Mouse (Mus musculus) hindbrain, embryonic 12.5 days (tissue): Measurements from ENCODE around the gene Ric8b. TPM values are rescaled to one million over a fixed set of nuclear protein-coding genes. Genes with fewer than 3 reads are reported as not detected.
A peak's percentile ranks its signal among the peaks of the same experiment; 100 is the strongest.

Experiments
- ATAC-seq: fragments of 200-750 bp; cut with Nextera tagmentation; 2 replicates; pipeline ENCODE4 v1.8.0; 2017; ENCODE audit warnings: moderate TSS enrichment; ENCODE audit not compliant: low FRiP score
- H3K27ac ChIP-seq: fragments of 300-500 bp; sonication (generic); 2 replicates; pipeline ENCODE4 v1.5.1; 2016; ENCODE audit warnings: mild to moderate bottlenecking
- H3K27me3 ChIP-seq: fragments of 300-500 bp; sonication (generic); 2 replicates; pipeline ENCODE4 v1.6.1; 2016; ENCODE audit warnings: mild to moderate bottlenecking
- H3K36me3 ChIP-seq: fragments of 300-500 bp; sonication (generic); 2 replicates; pipeline ENCODE4 v1.6.1; 2016; ENCODE audit warnings: mild to moderate bottlenecking
- H3K4me1 ChIP-seq: fragments of 300-500 bp; sonication (generic); 2 replicates; pipeline ENCODE4 v1.6.1; 2016
- H3K4me2 ChIP-seq: fragments of 300-500 bp; sonication (generic); replicated peaks from 2 replicates; pipeline ENCODE4 v1.6.1; 2016; ENCODE audit warnings: mild to moderate bottlenecking
- H3K4me3 ChIP-seq: fragments of 300-500 bp; sonication (generic); 2 replicates; pipeline ENCODE4 v1.5.1; 2016; ENCODE audit warnings: mild to moderate bottlenecking
- H3K9ac ChIP-seq: fragments of 300-500 bp; sonication (generic); 2 replicates; pipeline ENCODE4 v1.6.1; 2016; ENCODE audit warnings: mild to moderate bottlenecking, moderate library complexity
- H3K9me3 ChIP-seq: fragments of 300-500 bp; sonication (generic); replicated peaks from 2 replicates; pipeline ENCODE4 v1.6.1; 2016; ENCODE audit warnings: mild to moderate bottlenecking
- WGBS: fragments of 180-500 bp; shearing (Covaris S2); methylation state at CpG from one replicate; pipeline ENCODE4 v1.1.7; 2016; 5-methylcytosine and 5-hydroxymethylcytosine counted together
- polyA plus RNA-seq: library from polyadenylated mRNA; unstranded; fragments of >200 nt; fragmentation: Nextera tagmentation; extraction: Ambion mirVana; gene quantifications from 2 replicates; pipeline ENCODE4 v1.2.1, GENCODE M21; 2016

The Ric8b gene
- polyA plus RNA-seq, 1 experiment from 2014 or later = 42.4 TPM

- Histone ChIP-seq H3K4me2 (no peak overlapping the region), H3K27me3 (no peaks in the 10 kb centered on the region), H3K27ac (peak overlapping the region; percentile 60; the same call in 1 of the 2 replicates), H3K9me3 (no peaks in the 10 kb centered on the region), H3K4me1 (peaks cover 31% of the 10 kb centered on the region), H3K36me3 (peaks cover 21% of the 10 kb centered on the region), H3K4me3 (no peak overlapping the region), H3K9ac (no peak overlapping the region)
- peak; percentile 41; the same call in 1 of the 2 replicates for ATAC-seq
- WGBS = 36% methylated on average over 12 of the region's 12 CpGs
Measured at GRCm38 (mm10) chr10:84968852-84969704, 51.7 kb downstream of the Ric8b start.

DNA sequence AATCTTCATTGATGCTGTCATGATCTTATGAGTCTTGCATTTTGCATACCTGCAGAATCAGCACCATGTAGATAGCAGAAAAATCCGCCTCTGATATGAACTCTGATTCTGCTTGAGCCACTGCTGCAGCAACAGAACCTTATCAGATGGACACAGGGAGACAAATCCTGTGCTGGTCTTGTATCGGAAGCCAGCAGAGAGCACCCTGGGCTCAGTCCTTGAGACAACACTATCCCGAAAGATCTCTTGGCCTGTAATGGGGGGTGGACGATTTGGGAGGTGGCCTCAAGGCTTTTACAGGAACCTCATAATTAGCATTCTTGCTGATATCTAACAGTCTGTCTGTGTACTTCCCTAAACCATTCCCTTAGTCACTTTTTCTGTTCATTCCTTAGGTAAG lies 57.8 kb downstream of the Ric8b start:
- H3K4me3 ChIP-seq = no peak overlapping the region
- H3K27me3 ChIP-seq = no peaks in the 10 kb centered on the region
- no peak for ATAC-seq
- H3K4me1 ChIP-seq = 0 out of 2 replicates have a peak, but pooled peaks cover 2% of the 10 kb centered on the region
- H3K9me3 ChIP-seq = no peaks in the 10 kb centered on the region
- no peak overlapping the region for H3K27ac ChIP-seq
- no peak overlapping the region for H3K4me2 ChIP-seq
- WGBS = 89% methylated on average over 4 of the region's 4 CpGs
- no peak overlapping the region for H3K9ac ChIP-seq
- peaks cover 38% of the 10 kb centered on the region for H3K36me3 ChIP-seq

GRCm38 (mm10) chr10:84976588-84977351 lies 59.4 kb downstream of the Ric8b start:
- Histone ChIP-seq H3K4me1 (0 out of 2 replicates have a peak, but pooled peaks cover 2% of the 10 kb centered on the region), H3K4me2 (no peak overlapping the region), H3K27ac (no peak overlapping the region), H3K36me3 (peaks cover 41% of the 10 kb centered on the region), H3K9ac (no peak overlapping the region), H3K9me3 (no peaks in the 10 kb centered on the region), H3K4me3 (no peak overlapping the region), H3K27me3 (no peaks in the 10 kb centered on the region)
- ATAC-seq = no peak
- WGBS = 84% methylated on average over 8 of the region's 8 CpGs

DNA sequence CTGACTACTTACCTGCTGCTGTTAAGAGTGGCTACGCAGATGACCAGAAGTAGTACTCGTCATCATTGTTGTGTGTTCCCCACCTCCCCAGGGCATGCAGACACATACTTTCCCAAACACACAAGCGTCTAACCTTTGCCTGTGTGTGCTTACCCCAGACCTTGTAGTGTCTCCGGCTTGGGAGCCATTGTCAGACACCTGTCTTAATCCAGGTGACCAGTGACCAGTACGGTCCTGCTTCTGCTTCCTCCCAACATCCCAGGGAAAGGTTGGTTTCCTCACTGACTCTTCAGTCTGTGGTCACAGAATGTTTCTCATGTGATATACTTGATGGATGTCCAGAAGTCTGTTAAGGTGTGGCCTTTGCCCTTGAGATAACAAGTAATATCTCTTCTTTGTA lies 62.9 kb downstream of the Ric8b start:
- 97% methylated on average over 5 of the region's 5 CpGs for WGBS
- Histone ChIP-seq H3K27me3 (no peaks in the 10 kb centered on the region), H3K36me3 (peaks cover 45% of the 10 kb centered on the region), H3K4me1 (0 out of 2 replicates have a peak, but pooled peaks cover 10% of the 10 kb centered on the region), H3K27ac (no peak overlapping the region), H3K9me3 (no peaks in the 10 kb centered on the region), H3K4me2 (no peak overlapping the region), H3K4me3 (no peak overlapping the region), H3K9ac (no peak overlapping the region)
- no peak for ATAC-seq

DNA sequence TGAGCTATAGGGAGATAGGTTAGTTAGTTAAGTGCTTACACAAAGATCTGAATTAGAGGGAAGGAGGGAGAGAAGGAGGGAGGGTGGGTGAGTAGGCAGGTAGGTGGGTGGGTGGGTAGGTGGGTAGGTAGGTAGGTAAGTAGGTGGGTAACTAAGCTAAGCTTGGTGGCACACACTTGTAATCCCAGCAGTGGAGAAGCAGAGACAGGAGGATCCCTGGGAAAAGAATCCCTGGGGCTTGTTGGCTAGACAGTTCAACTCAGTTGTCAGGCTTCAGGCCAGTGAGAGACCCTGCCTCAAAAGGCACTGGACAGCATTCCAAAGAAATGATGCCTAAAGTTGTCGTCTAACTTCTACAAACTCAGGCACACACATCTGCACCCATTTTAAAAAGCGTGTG lies 64.0 kb downstream of the Ric8b start:
- H3K36me3 ChIP-seq = peaks cover 45% of the 10 kb centered on the region
- H3K27ac ChIP-seq = no peak overlapping the region
- no peak overlapping the region for H3K4me2 ChIP-seq
- no peaks in the 10 kb centered on the region for H3K27me3 ChIP-seq
- ATAC-seq = no peak
- 97% methylated on average over 2 of the region's 2 CpGs for WGBS
- no peak overlapping the region for H3K4me3 ChIP-seq
- no peak overlapping the region for H3K9ac ChIP-seq
- H3K4me1 ChIP-seq = 0 out of 2 replicates have a peak, but pooled peaks cover 8% of the 10 kb centered on the region
- no peaks in the 10 kb centered on the region for H3K9me3 ChIP-seq

GRCm38 (mm10) chr10:84982675-84983074 lies 65.3 kb downstream of the Ric8b start:
- no peak for ATAC-seq
- H3K4me3 ChIP-seq = no peak overlapping the region
- H3K4me1 ChIP-seq = 0 out of 2 replicates have a peak, but pooled peaks cover 8% of the 10 kb centered on the region
- 88% methylated on average over 7 of the region's 7 CpGs for WGBS
- H3K27me3 ChIP-seq = no peaks in the 10 kb centered on the region
- H3K27ac ChIP-seq = no peak overlapping the region
- H3K9me3 ChIP-seq = no peaks in the 10 kb centered on the region
- H3K36me3 ChIP-seq = peaks cover 45% of the 10 kb centered on the region
- H3K9ac ChIP-seq = no peak overlapping the region
- no peak overlapping the region for H3K4me2 ChIP-seq

DNA sequence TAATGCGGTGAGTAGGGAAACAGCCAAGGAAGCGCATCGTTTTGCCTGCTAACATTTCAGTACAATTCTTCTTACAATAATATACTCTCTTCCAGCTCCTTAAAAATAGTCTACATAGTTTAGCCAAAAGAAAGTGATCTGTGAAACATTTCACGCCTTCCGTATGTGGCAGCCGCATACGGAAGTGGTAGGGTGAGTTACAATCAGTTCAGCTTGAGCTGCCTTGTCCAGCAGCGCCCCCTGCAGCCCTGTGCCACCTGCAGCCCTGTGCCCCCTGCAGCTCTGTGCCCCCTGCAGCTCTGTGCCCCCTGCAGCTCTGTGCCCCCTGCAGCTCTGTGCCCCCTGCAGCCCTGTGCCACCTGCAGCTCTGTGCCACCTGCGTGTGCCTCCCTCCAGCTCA lies 68.5 kb downstream of the Ric8b start:
- no peak for ATAC-seq
- no peak overlapping the region for H3K4me2 ChIP-seq
- H3K9me3 ChIP-seq = no peaks in the 10 kb centered on the region
- 76% methylated on average over 9 of the region's 9 CpGs for WGBS
- H3K9ac ChIP-seq = no peak overlapping the region
- no peak overlapping the region for H3K4me3 ChIP-seq
- no peaks in the 10 kb centered on the region for H3K27me3 ChIP-seq
- peaks cover 27% of the 10 kb centered on the region for H3K36me3 ChIP-seq
- H3K27ac ChIP-seq = no peak overlapping the region
- H3K4me1 ChIP-seq = 0 out of 2 replicates have a peak, but pooled peaks cover 8% of the 10 kb centered on the region

- Histone ChIP-seq H3K9me3 (no peaks in the 10 kb centered on the region), H3K4me1 (0 out of 2 replicates have a peak, but pooled peaks cover 8% of the 10 kb centered on the region), H3K9ac (no peak overlapping the region), H3K4me2 (no peak overlapping the region), H3K27ac (no peak overlapping the region), H3K27me3 (no peaks in the 10 kb centered on the region), H3K4me3 (no peak overlapping the region), H3K36me3 (peaks cover 19% of the 10 kb centered on the region)
- WGBS = 82% methylated on average over 4 of the region's 4 CpGs
- no peak for ATAC-seq
Measured at GRCm38 (mm10) chr10:84987666-84988065, 70.2 kb downstream of the Ric8b start.

DNA sequence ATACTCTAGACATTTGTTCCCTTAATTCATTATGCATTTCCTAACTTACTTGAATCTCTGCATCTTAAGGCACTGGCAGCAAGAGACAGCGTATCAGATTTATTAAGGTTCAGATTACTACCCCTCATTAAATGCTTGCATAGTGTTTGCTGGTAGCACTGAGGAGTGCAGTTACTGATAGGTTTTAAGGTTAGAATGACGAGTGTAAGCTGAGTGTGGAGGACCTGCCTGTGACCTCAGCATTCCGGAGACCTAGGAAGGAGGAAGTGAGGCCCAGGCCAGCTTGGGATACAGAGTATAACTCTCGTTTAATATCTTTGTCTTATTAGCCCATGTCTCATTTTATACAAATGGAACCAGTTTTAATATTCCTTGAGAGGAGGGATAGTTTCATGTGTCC lies 71.2 kb downstream of the Ric8b start:
- Histone ChIP-seq H3K9ac (no peak overlapping the region), H3K36me3 (peaks cover 10% of the 10 kb centered on the region), H3K27me3 (no peaks in the 10 kb centered on the region), H3K4me3 (no peak overlapping the region), H3K27ac (no peak overlapping the region), H3K9me3 (no peaks in the 10 kb centered on the region), H3K4me2 (no peak overlapping the region), H3K4me1 (0 out of 2 replicates have a peak, but pooled peaks cover 8% of the 10 kb centered on the region)
- ATAC-seq = no peak
- 78% methylated on average over 4 of the region's 4 CpGs for WGBS

DNA sequence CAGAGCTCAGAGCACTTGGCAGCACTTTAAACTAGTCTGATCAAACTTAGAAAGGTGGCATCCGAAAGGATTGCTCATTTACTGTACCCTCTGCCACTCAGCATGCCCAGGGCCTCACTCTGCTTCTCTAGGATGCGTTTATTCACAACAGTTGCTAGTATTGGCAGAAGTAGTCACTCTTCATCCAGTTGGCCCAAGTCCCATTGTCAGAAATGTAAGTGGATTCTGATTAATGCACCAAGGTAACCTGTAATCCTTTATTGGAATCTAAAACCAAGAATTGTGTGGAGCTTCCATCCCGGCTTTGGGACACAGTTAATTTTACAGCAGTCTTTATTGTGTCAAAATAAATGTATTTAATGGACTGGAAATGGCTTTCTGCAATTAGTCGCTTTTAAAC lies 76.9 kb downstream of the Ric8b start:
- H3K36me3 ChIP-seq = peaks cover 10% of the 10 kb centered on the region
- no peak overlapping the region for H3K4me3 ChIP-seq
- no peak overlapping the region for H3K4me2 ChIP-seq
- no peaks in the 10 kb centered on the region for H3K9me3 ChIP-seq
- WGBS = 86% methylated on average over 4 of the region's 4 CpGs
- ATAC-seq = no peak
- peaks cover 3% of the 10 kb centered on the region; the same call in 1 of the 2 replicates for H3K4me1 ChIP-seq
- no peak overlapping the region for H3K27ac ChIP-seq
- H3K27me3 ChIP-seq = no peaks in the 10 kb centered on the region
- H3K9ac ChIP-seq = no peak overlapping the region

DNA sequence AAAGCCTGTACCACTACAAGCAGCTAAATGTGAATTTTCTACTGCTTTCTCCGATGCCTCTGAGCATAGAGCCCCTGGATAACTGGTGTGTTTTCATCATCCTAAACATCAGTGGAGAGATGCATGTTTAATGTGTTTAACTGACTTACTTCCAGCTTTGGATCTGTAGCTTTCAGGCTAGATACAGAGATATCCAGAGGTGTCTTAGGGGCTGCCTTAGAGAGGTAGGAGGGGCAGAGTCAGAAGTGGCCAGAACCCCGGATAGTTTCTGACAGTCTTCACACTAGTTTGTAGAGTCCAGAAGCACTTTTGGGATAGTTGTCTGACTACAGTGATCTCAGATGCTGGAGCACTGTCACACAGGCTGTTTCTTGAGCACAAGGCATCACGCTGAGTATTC lies 77.6 kb downstream of the Ric8b start:
- no peak for ATAC-seq

DNA sequence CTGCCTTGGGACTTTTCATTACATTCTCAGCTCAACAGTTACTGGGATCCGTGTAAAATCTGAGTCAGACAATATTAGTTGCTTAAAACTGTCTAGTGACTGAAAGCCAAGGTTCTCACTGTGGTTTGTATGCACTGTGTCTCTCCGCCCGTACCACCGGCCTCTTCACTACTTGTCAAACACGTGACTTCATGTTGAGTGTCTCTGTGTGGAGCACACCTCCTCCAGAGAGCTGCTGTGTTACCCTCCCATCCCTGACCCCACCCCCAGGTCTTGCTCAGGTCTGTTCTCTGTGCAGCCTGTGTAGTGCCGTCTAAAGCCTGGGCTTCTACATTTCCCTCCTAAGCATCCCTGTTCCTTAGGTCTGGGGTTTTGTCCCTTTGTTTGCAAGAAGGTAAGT lies 79.0 kb downstream of the Ric8b start:
- Histone ChIP-seq H3K36me3 (peaks cover 10% of the 10 kb centered on the region), H3K27ac (no peak overlapping the region), H3K4me2 (no peak overlapping the region), H3K9ac (no peak overlapping the region), H3K27me3 (no peaks in the 10 kb centered on the region), H3K4me1 (peaks cover 3% of the 10 kb centered on the region; the same call in 1 of the 2 replicates), H3K9me3 (no peaks in the 10 kb centered on the region), H3K4me3 (no peak overlapping the region)
- WGBS = 91% methylated on average over 6 of the region's 6 CpGs
- no peak for ATAC-seq

More for the DNA sequence above, 77.6 kb downstream of the Ric8b start:
- Histone ChIP-seq H3K27ac (no peak overlapping the region), H3K4me1 (peaks cover 3% of the 10 kb centered on the region; the same call in 1 of the 2 replicates), H3K36me3 (peaks cover 10% of the 10 kb centered on the region), H3K4me2 (no peak overlapping the region), H3K27me3 (no peaks in the 10 kb centered on the region), H3K4me3 (no peak overlapping the region), H3K9ac (no peak overlapping the region), H3K9me3 (no peaks in the 10 kb centered on the region)
- WGBS = 95% methylated on average over 3 of the region's 3 CpGs
